3 mouse cellular contexts compared by ENCODE assay signal in the genomic region with DNA sequence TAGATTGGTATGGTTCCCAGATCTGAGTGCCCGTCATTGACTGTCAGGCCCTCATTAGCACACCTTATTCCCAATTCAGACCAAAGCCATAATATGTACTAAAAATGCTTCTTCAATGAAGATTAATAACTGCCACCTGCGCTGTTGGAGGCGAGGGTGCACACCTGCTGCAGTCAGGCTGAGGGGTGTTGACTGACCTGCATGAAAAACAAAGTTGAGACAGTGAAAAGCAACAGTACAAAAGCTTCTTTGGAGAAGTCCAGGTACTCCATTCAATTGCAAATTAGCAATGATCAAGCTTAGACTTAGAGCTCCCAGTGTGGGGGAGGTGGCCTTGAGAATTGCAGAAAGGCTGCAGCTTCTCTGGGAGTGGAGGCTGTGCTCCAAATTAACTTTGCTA. TPM values are rescaled to one million over a fixed set of nuclear protein-coding genes. Genes with fewer than 3 reads are reported as not detected.
"Had no signal": no experiment of that assay in that cellular context is flagged by ENCODE, and none has a peak within 500 bp of the region (broad histone marks: within the 10 kb centered on the region; RNA-seq: fewer than 3 reads in every experiment).

No protein-coding gene starts in this region.

RNA-seq across cellular contexts. Expression of gene Abat, which starts 42.1 kb away (rescaled TPM):
- total RNA-seq: monocyte, adult 5-6 weeks; neutrophil, adult 5-6 weeks had no signal
- polyA plus RNA-seq: macrophage had no signal
